Mouse (Mus musculus): ENCODE data around the gene Ltbr. TPM values are rescaled to one million over a fixed set of nuclear protein-coding genes. Genes with fewer than 3 reads are reported as not detected.

Ltbr gene
- polyA plus RNA-seq, 1 experiment from 2014 or later: 14.9 TPM

- WGBS: 73% methylated on average over 9 of the region's 9 CpGs
- no peak overlapping the region for H3K4me3 ChIP-seq (replicated peaks; ENCODE audit: low read length)
- no peaks in the 10 kb centered on the region for H3K9me3 ChIP-seq (ENCODE audit: control insufficient read depth, low read length)
- no peaks in the 10 kb centered on the region for H3K4me1 ChIP-seq (replicated peaks; ENCODE audit: control insufficient read depth, insufficient read depth, low read length)
- H3K4me2 ChIP-seq (replicated peaks): no peak overlapping the region
- no peaks in the 10 kb centered on the region for H3K27me3 ChIP-seq (ENCODE audit: control insufficient read depth, insufficient read depth, low read length)
- DNase-seq (ENCODE audit: low spot score): no peak
- no peaks in the 10 kb centered on the region for H3K36me3 ChIP-seq (replicated peaks; ENCODE audit: control insufficient read depth, insufficient read depth)
- no peak overlapping the region for H3K27ac ChIP-seq
- ATAC-seq (ENCODE audit: low FRiP score): no peak
- no peak overlapping the region for H3K9ac ChIP-seq
Observed at GRCm38 (mm10) chr6:125338791-125339660, 25.3 kb upstream of the Ltbr start.

GRCm38 (mm10) chr6:125334356-125334755, 20.7 kb upstream of the Ltbr start:
- DNase-seq (ENCODE audit: low spot score) (no peak), ATAC-seq (ENCODE audit: low FRiP score) (no peak)
- WGBS: 75% methylated on average over 2 of the region's 2 CpGs

DNA sequence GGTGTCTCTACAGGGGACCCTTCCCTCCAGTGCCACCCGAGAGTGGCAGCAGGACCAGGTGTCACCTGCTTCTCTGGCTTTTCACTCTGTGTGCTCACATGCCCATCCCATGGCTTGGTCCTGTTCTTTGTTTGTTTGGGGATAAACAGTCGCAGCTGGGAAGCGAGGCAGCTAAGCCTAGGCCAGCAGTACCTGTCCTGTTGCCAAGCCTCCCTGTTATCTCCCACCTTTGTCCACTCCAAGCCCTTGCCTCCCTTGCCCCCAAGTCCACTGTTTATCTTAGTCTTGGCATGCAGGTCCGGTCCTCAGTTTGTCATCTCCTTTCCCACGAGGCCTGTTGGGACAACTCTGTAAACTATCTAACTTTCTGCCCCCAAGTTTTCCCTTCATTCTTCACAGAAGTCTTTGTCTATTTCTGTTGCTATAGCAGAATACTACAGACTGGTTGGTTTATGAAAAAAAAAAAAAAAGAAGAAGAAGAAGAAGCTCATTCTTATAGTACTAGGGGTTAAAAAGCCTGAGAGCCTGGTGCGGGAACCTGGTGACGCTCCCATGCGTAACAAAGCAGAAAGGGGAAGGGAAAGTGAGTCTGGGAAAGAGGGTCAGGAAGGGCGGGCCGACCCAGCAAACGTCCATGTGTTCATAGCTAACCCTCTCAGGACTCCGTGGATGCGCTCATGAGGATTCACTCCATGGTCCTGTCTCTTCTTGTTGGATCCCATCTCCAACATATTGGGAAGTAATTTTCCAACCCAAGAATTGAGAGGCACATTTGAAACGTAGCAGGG, 19.6 kb upstream of the Ltbr start:
- 75% methylated on average over 14 of the region's 14 CpGs for WGBS
- Histone ChIP-seq H3K9me3 (ENCODE audit: control insufficient read depth, low read length) (no peaks in the 10 kb centered on the region), H3K4me3 (replicated peaks; ENCODE audit: low read length) (no peak overlapping the region), H3K27ac (no peak overlapping the region), H3K4me2 (replicated peaks) (no peak overlapping the region), H3K4me1 (replicated peaks; ENCODE audit: control insufficient read depth, insufficient read depth, low read length) (no peaks in the 10 kb centered on the region; the same call in 1 of the 2 replicates), H3K9ac (no peak overlapping the region), H3K36me3 (replicated peaks; ENCODE audit: control insufficient read depth, insufficient read depth) (no peaks in the 10 kb centered on the region), H3K27me3 (ENCODE audit: control insufficient read depth, insufficient read depth, low read length) (no peaks in the 10 kb centered on the region)
- no peak for ATAC-seq (ENCODE audit: low FRiP score)
- no peak for DNase-seq (ENCODE audit: low spot score)

More at GRCm38 (mm10) chr6:125334356-125334755, 20.7 kb upstream of the Ltbr start:
- Histone ChIP-seq H3K36me3 (replicated peaks; ENCODE audit: control insufficient read depth, insufficient read depth) (no peaks in the 10 kb centered on the region), H3K9ac (no peak overlapping the region), H3K4me3 (replicated peaks; ENCODE audit: low read length) (no peak overlapping the region), H3K27me3 (ENCODE audit: control insufficient read depth, insufficient read depth, low read length) (no peaks in the 10 kb centered on the region), H3K4me1 (replicated peaks; ENCODE audit: control insufficient read depth, insufficient read depth, low read length) (no peaks in the 10 kb centered on the region; the same call in 1 of the 2 replicates), H3K27ac (no peak overlapping the region), H3K9me3 (ENCODE audit: control insufficient read depth, low read length) (no peaks in the 10 kb centered on the region), H3K4me2 (replicated peaks) (no peak overlapping the region)

DNA sequence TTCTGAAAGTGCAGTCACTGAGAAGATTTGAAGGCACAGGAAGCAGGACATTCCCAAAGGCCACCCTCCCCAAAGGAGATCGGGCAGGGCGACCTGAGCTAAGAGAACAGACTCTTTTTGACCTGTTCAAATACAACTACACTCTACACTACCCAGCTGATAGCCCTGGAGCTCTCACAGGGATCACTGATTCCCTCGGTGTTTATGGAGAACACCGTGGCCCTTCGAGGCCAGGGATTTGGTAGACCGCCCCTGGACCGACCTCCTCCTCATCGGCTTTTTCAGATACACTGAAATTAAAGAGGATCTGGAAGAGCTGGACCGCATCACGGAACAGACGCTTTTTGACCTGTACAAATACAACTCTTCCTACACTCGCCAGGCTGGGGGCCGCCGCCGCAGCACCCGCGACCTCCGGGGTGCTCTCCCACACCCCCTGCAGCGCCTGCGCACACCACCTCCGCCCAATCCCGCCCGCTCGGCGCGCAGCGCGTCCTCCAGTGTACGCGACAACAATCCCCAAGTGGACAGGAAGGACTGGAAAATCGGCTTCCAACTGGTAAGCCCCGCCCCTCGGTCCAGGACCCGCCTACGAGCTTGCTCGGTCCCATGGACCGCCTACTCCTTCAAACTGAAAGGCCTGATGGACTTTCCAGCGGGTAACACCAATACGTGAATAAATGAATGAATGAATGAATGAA, 17.1 kb upstream of the Ltbr start:
- under 1% methylated on average over 39 of the region's 39 CpGs for WGBS
- H3K9me3 ChIP-seq (ENCODE audit: control insufficient read depth, low read length): no peaks in the 10 kb centered on the region
- no peak overlapping the region for H3K27ac ChIP-seq
- H3K4me2 ChIP-seq (replicated peaks): peak overlapping the region; percentile 73
- H3K4me3 ChIP-seq (replicated peaks; ENCODE audit: low read length): peak overlapping the region; percentile 42
- ATAC-seq (ENCODE audit: low FRiP score): peak; percentile 89
- no peaks in the 10 kb centered on the region; the same call in 1 of the 2 replicates for H3K4me1 ChIP-seq (replicated peaks; ENCODE audit: control insufficient read depth, insufficient read depth, low read length)
- H3K9ac ChIP-seq: peak overlapping the region; percentile 61
- H3K27me3 ChIP-seq (ENCODE audit: control insufficient read depth, insufficient read depth, low read length): no peaks in the 10 kb centered on the region
- H3K36me3 ChIP-seq (replicated peaks; ENCODE audit: control insufficient read depth, insufficient read depth): no peaks in the 10 kb centered on the region
- peak; percentile 72 for DNase-seq (ENCODE audit: low spot score)

DNA sequence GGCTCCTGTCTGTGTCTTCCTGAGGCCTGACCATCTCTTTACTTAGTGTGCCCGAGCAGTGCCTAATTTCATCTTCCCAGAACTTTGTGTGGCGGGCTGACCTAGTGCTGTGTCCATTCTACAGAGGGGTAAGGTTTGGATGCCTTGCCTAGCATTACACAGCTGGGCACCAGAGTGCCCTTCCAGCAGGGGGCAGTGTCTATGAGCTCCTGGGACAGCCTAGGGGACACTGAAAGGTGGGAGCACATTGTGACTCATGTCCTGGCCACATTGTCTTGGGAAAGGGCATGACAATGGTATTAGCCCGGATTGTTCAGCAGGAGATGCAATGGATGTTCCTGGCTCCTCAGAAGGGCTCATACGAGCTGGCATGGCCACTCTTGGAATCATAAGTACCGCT, 14.6 kb upstream of the Ltbr start:
- no peak overlapping the region for H3K27ac ChIP-seq
- no peaks in the 10 kb centered on the region; the same call in 1 of the 2 replicates for H3K4me1 ChIP-seq (replicated peaks; ENCODE audit: control insufficient read depth, insufficient read depth, low read length)
- ATAC-seq (ENCODE audit: low FRiP score) (no peak), DNase-seq (ENCODE audit: low spot score) (no peak)
- WGBS: 84% methylated on average over 5 of the region's 5 CpGs
- no peak overlapping the region for H3K4me2 ChIP-seq (replicated peaks)
- H3K9me3 ChIP-seq (ENCODE audit: control insufficient read depth, low read length): no peaks in the 10 kb centered on the region
- no peaks in the 10 kb centered on the region for H3K36me3 ChIP-seq (replicated peaks; ENCODE audit: control insufficient read depth, insufficient read depth)
- H3K27me3 ChIP-seq (ENCODE audit: control insufficient read depth, insufficient read depth, low read length): 0 out of 2 replicates have a peak, but pooled peaks cover 6% of the 10 kb centered on the region
- H3K9ac ChIP-seq: no peak overlapping the region
- no peak overlapping the region for H3K4me3 ChIP-seq (replicated peaks; ENCODE audit: low read length)

- no peaks in the 10 kb centered on the region for H3K4me1 ChIP-seq (replicated peaks; ENCODE audit: control insufficient read depth, insufficient read depth, low read length)
- no peak overlapping the region for H3K27ac ChIP-seq
- H3K9ac ChIP-seq: no peak overlapping the region
- 70% methylated on average over 6 of the region's 6 CpGs for WGBS
- ATAC-seq (ENCODE audit: low FRiP score) (no peak), DNase-seq (ENCODE audit: low spot score) (no peak)
- H3K9me3 ChIP-seq (ENCODE audit: control insufficient read depth, low read length): no peaks in the 10 kb centered on the region
- no peaks in the 10 kb centered on the region for H3K36me3 ChIP-seq (replicated peaks; ENCODE audit: control insufficient read depth, insufficient read depth)
- no peak overlapping the region for H3K4me2 ChIP-seq (replicated peaks)
- H3K27me3 ChIP-seq (ENCODE audit: control insufficient read depth, insufficient read depth, low read length): peaks cover 35% of the 10 kb centered on the region
- no peak overlapping the region for H3K4me3 ChIP-seq (replicated peaks; ENCODE audit: low read length)
Observed at GRCm38 (mm10) chr6:125325337-125325736, 11.7 kb upstream of the Ltbr start.

- Histone ChIP-seq H3K36me3 (replicated peaks; ENCODE audit: control insufficient read depth, insufficient read depth) (no peaks in the 10 kb centered on the region), H3K4me3 (replicated peaks; ENCODE audit: low read length) (no peak overlapping the region), H3K9me3 (ENCODE audit: control insufficient read depth, low read length) (no peaks in the 10 kb centered on the region), H3K9ac (no peak overlapping the region), H3K27me3 (ENCODE audit: control insufficient read depth, insufficient read depth, low read length) (peaks cover 43% of the 10 kb centered on the region), H3K4me1 (replicated peaks; ENCODE audit: control insufficient read depth, insufficient read depth, low read length) (no peaks in the 10 kb centered on the region), H3K27ac (no peak overlapping the region), H3K4me2 (replicated peaks) (no peak overlapping the region)
- DNase-seq (ENCODE audit: low spot score): no peak
- WGBS: 67% methylated on average over 6 of the region's 6 CpGs
- ATAC-seq (ENCODE audit: low FRiP score): no peak
Observed at GRCm38 (mm10) chr6:125323547-125323946, 9.9 kb upstream of the Ltbr start.

GRCm38 (mm10) chr6:125322794-125323193, 9.1 kb upstream of the Ltbr start:
- Histone ChIP-seq H3K27me3 (ENCODE audit: control insufficient read depth, insufficient read depth, low read length) (peaks cover 43% of the 10 kb centered on the region), H3K9me3 (ENCODE audit: control insufficient read depth, low read length) (no peaks in the 10 kb centered on the region), H3K4me1 (replicated peaks; ENCODE audit: control insufficient read depth, insufficient read depth, low read length) (no peaks in the 10 kb centered on the region), H3K4me3 (replicated peaks; ENCODE audit: low read length) (no peak overlapping the region), H3K9ac (no peak overlapping the region), H3K4me2 (replicated peaks) (no peak overlapping the region), H3K27ac (no peak overlapping the region), H3K36me3 (replicated peaks; ENCODE audit: control insufficient read depth, insufficient read depth) (no peaks in the 10 kb centered on the region)
- 59% methylated on average over 13 of the region's 13 CpGs for WGBS
- ATAC-seq (ENCODE audit: low FRiP score): no peak
- DNase-seq (ENCODE audit: low spot score): no peak
